Mouse (Mus musculus): ENCODE results near the gene Polr3f. TPM values are rescaled to one million over a fixed set of nuclear protein-coding genes. Genes with fewer than 3 reads are reported as not detected.

Polr3f gene
- total RNA-seq, 2 experiments from 2014 or later: 30.5 to 31.6 TPM

GRCm38 (mm10) chr2:144555820-144556552 is 28.5 kb downstream of the Polr3f start, which contains the start of gene Sec23b:
TSS of gene Sec23b (plus strand) at chr2:144556229.
- DNase-seq (ENCODE audit: low spot score in 2 of 2): peak; percentile 92 to 94

- DNase-seq (ENCODE audit: low spot score in 2 of 2): no peak
These were observed 61.2 kb downstream of the Polr3f start for GRCm38 (mm10) chr2:144588723-144589122.

Other genes with a start within 250 kb of the Polr3f start
- under 1 TPM in 1 of 2 experiments, not detected in 1; 0.50 TPM for gene Ovol2, start 195.6 kb upstream of the Polr3f start, total RNA-seq (2021)
- 10 to 100 TPM; 40.4 to 40.5 TPM for gene Kat14, start 158.7 kb upstream of the Polr3f start, total RNA-seq (2021)
- 10 to 100 TPM in 1 of 2 experiments, 1 to 10 TPM in 1; 3.4 to 11.8 TPM for gene Pet117, start 158.7 kb upstream of the Polr3f start, total RNA-seq (2021)
- 1 to 10 TPM; 4.1 to 5.7 TPM for gene Dzank1, start 304 bp upstream of the Polr3f start, total RNA-seq (2021)
- gene Rbbp9, start 23.2 kb downstream of the Polr3f start, total RNA-seq (2021): 10 to 100 TPM; 36.2 to 37.7 TPM
- 10 to 100 TPM; 63.6 to 82.4 TPM for gene Sec23b, start 28.5 kb downstream of the Polr3f start, total RNA-seq (2021)
- gene Smim26, start 66.3 kb downstream of the Polr3f start, total RNA-seq (2021): 10 to 100 TPM; 37.4 to 38.3 TPM
- 10 to 100 TPM; 25.5 to 26.9 TPM for gene Dtd1, start 72.2 kb downstream of the Polr3f start, total RNA-seq (2021)

Measured in adrenal gland, postnatal 4 days (tissue).